Mouse (Mus musculus) layer of hippocampus, postnatal 25 days (tissue): Measurements from ENCODE around the gene Hvcn1. TPM values are rescaled to one million over a fixed set of nuclear protein-coding genes. Genes with fewer than 3 reads are reported as not detected.

Experiments used
- DNase-seq, 2 experiments: peaks; one replicate each; pipeline ENCODE4 v3.0.0; 2022; ENCODE audit warnings: mixed read lengths in 2 of 2, low spot score in 1 of 2; ENCODE audit errors: extremely low spot score in 1 of 2
- total RNA-seq, 2 experiments: library from RNA; stranded (reverse); gene quantifications; 2 replicates each; pipeline ENCODE4 v1.2.3; 2021

Hvcn1 gene
- total RNA-seq, 2 experiments from 2014 or later: 3.2 to 3.6 TPM

DNA sequence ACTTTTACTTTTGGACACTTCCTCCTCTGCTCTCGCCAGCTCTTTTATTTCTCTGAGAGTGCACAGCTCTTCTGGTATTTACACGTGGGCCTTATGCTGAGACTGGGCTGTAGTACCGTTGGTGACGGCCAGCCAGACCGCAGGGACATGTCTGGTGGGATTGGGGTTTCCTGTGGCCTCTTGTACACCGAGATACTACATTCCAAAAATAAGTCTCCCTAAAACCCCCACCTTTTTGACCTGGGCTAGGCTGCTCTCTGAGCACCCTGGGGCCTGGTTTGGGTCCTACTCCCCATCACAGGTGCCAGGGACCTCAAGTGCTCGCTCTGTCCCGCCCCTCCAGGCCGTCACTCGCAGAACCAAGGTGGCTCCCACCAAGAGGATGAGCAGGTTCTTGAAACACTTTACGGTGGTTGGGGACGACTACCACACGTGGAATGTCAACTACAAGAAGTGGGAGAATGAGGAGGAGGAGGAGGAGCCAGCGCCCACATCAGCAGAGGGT lies 26.5 kb downstream of the Hvcn1 start:
- no peak for DNase-seq

DNA sequence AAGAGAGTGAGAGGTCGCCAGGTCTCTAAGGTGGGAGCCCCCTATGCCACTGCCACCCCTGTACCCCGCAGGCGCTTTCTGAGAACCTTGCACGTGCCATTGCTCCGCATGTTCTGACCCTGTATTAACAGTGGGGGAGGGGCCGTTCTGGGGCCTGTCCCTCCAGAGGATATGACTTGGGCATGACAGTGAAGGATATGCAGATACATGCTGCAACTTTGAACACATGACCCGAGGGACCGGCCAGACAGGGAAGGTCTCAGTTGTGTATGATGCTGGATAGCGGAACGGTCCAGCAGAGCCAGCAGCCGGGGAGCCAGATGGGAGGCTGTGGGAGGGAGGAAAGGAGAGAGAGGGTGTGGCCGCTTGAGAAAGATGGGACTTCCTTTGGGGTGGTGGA lies 27.1 kb downstream of the Hvcn1 start:
- no peak for DNase-seq

DNA sequence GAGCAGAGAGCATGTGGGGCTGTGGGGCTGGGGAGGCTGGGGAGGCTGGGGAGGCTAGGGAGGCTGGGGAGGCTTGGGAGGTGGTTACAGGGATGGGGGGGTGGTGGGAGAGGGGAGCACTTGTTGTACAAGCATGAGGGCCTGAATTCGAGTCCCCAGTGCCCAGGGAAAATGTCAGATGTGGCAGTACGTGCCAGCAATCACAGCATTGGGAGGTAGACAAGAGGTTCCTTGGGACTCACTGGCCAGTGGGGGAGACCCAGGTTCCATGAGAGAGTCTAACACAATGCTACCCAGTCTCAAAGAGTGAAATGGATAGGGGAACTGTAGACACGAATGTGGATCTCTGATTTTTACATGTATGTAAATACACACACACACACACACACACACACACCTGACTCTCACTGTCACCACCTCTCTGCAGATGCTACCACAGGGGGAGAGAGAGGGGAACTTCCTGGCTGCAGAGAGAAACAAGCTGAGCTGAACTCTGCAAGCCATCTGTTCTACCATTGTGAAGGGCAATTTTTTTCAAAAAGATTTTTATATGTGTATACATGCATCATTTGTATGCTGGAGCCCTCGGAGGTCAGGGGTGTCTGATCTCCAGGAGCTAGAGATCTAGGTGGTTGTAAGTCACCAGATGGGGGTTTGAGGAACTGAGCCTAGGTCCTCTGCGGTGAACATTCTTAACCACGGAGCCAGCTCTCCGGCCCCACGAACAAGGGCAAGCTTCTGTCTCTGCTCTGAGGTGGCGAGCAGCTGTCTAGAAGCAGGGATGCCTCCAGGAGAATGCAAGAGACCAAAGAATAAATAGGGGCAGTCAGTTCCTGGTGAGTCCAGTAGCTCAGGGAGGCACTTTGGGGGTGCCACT lies 28.0 kb downstream of the Hvcn1 start:
- DNase-seq: no peak

DNA sequence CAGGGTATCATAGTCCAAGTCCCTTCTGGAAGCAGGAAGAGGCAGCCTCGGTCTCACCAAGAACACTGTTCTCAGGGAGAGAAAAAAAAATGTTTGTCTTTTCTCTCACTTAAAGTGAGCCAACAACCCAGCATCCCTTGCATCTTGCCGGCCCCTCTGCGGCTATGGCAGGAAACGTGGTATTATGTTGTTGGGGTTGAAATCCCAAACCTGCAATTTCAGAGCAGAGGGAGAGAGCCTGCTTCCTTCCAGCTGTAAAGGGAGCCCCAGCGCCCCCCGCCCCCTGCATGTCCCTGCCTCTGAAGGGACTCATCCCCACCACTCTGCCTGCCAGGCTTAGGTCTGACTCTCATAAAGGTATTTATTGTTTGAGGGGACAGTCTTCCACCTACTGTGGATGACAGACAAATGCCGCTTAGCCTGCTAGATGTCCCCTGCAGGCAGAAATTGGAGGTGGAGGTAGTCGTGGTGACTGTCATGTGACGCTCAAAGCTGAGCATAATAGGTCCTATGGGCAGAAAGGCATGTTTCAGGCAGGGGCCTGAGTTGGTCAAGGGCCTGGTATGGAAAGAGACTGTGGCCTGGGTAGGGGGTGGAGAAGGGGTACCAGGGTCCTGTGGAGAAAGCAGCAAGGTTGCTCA lies 28.7 kb downstream of the Hvcn1 start:
- no peak for DNase-seq

DNA sequence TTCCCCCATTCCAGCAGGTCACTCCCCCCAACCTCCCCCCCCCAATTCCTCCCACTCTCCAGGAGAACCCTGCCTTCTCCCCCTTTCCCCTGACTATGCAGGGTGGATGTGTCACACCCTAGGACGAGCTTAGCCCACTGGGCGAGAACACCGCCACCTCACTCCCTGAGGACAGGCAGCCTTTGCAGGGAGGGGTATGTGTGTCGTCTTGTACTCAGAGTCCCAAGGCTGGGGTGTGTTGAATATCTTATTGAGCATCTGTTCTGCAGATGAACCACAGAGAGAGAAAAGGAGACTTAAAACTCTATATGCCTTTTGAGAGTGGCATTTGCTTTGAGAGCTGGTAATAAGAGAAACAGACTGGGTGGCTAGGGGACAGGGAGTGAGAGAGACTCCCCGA lies 30.6 kb downstream of the Hvcn1 start:
- no peak for DNase-seq

DNA sequence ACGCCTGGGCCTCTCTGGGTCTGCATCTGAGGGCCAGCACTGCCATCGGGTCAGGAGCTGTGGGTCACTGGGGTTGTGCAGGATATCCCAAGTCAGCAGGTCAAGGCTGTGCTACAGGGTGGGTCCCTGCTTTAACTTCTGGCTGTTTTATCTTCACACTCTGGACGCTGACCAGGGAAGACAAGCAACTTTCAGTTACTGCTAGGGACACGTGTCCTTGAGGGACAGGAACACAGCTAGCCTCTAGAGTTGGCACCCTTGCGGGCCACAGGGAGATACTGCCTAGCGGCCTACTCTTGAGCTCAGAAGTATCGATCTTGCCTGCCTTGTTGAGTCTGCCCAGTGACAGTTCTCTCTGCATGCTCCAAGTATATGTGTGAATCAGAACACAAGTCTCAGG lies 33.0 kb downstream of the Hvcn1 start:
- DNase-seq: no peak

DNA sequence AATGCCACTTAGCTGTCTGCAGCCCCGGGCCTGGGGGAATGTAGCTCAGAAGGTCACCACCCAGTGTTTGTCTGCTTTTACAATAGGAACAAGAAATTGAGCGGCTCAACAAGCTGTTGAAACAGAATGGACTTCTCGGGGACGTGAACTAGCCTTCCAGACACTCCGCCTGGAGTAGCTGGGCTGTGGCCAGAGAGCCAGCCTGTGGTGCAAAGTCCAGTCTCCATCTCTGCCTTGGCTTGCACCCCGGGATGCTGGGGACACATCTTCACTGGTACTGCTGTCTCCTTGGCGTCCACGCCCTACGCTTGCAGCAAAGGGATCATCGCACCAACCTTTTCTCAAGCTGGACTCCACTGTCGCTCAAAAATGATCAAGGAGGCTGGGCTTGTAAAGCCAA lies 33.9 kb downstream of the Hvcn1 start:
- no peak for DNase-seq

DNA sequence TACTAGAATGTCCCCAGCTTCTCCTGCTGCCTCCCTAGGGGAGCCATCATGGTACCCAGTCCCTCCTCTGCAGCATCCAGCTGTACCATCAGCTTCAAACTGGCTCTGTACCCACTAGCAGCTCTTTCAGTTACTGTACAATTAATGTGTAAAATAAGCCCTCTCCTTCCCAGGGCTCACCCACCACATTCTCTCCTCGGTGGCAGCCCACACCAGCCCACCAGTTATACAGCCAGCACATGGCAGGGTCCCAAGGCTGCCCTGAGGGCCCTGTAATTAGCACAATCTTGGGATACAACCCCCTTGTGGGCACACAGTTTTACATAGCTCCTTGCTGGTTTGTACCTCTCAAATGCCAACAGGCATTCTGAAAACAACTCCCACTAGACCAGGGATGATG lies 34.4 kb downstream of the Hvcn1 start:
- DNase-seq: no peak

DNA sequence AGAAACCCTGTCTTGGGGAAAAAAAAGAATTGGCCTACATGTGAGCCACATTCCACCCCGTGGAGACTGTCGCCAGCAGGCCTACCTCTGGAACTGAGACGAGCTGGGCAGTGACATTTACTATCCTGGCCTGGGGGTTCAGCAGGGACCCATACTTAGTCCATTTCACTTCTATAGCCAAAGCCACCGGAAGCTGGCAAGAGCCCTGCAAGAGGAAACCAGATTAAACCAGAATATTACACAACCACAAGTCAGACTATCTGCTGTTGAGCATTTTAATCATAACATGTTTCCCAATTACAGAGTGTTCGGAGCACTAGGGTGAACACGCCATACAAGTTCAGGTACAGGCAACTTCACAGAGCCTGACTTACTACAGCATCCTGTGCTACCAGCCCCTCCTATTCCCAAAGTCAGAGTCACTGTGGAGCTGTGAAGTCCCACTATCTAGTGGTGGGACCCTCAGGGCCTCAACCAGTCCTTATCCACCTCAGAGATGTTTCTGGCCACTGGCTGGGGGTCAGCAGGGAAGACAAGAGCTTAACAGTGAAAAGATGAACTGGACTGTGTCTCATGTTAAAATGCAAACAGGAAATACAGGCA lies 36.0 kb downstream of the Hvcn1 start:
- no peak for DNase-seq

DNA sequence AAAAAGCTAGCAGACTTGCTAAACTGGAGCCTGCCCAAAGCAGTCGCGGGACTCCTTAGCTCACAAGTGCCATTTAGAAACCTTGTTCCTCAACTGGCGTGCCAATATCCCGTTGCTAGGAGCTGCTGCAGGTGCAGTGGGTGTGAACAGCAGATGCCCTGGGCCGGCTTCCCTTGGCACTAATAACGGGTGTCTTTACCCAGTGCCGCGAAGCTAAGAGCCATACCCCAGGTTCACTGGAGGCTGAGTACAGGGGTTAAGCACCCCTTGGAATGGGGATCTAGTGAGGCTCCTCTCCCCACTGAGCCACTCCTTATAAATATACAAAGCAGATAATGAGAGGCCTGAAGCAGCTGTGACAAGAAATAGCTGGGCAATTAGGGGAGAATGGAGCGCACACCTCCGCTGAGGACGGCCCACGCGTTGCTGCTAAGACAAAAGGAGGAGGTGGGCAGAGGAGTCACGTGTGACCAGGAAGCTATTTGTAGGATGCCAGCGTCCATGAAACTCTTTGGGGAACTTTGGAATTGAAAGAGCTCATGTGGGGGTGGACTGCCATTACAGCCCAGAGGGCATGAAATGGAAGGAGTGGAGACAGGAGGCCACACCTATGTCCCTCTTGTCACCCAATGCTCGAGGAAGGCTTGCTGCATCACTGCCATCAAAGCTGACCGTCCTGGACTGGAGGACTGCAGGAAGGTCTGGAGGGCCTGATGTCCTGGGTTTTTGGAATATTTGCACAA lies 37.3 kb downstream of the Hvcn1 start:
- DNase-seq: no peak

DNA sequence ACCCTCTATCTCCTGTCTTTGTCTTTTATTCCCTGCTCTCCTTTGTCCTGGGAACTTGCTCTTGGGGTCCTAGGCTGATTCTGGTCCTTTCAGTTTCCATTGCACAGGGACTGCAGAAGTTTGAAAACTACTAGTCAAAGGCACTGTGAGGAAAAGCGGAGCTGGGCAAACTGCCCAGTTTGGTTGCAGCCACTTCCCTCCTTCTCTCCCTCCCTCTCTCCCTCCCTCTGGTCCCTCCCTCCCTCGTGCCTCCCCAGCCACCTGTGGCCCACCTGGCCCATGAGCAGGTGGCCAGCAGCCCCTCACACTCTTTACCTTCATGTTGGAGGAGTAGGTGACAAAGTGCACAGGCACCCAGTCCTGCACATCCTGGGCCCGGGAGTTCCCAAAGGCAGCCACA lies 38.6 kb downstream of the Hvcn1 start:
- no peak for DNase-seq

DNA sequence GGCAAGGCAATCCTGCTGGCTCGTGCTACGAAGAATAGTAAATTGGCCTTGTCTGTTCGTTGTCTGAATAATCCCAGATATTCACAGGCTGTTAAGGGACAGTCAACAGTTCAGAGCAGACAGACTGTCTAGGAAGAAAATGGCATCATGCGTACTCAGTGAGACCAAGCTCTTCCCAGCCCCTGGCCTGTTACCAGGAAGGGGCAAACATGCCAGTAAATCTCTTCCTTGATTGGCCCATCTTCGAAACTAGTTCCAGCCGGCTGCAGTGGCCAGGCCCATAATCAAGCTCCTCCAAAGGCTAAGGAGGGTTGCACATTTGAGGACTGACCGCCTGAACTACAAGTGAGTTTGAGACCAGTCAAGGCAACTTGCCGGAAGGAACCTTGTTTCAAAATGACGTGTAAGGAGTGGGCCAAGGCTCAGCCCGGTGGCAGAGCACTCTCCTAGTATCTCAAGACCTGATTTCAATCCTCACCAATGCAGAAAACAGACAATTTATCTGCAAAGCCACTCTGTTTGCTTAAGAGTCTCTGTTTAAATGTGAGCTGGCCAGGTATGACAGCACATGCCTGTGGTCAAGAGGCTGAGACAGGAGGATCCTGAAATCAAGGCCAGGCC lies 40.1 kb downstream of the Hvcn1 start:
- DNase-seq: no peak

DNA sequence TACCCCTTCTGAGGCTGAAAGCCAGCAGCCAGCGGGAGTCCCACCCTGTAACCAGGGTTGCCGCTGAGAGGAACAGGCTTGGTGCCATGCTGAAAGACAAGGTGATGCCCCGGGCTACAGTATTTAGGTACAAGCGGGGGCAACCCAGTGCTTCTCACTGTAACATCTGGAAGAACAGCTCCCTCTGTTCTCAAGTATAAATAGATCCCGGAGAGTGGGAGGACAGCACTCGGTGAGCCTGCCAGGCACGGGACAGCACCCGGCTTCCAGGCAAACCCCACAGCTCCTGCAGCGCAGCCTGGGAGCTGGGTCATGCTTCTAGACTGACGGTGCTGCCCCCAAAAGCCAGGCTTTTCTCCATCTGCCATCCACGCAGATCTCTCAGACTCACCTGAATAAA lies 40.9 kb downstream of the Hvcn1 start:
- DNase-seq: no peak

DNA sequence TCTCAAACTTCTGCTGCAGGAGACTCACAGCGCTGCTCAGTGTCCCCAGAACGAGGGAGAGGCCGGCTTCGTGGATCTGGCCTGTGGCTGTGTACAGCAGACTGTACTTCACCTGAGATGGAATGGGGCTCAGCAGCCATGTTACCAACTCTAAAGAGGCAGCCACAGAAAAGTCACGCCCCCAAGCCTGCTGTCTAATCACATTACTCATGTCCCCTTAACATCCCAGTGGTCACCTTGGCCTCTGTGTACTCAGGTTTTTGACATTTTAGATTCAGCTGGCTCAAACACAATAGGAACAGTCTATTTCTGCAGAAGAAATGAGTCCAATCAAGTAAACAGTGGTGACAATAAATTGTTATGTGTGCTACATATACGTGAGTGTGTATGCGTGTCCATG lies 41.3 kb downstream of the Hvcn1 start:
- no peak for DNase-seq

DNA sequence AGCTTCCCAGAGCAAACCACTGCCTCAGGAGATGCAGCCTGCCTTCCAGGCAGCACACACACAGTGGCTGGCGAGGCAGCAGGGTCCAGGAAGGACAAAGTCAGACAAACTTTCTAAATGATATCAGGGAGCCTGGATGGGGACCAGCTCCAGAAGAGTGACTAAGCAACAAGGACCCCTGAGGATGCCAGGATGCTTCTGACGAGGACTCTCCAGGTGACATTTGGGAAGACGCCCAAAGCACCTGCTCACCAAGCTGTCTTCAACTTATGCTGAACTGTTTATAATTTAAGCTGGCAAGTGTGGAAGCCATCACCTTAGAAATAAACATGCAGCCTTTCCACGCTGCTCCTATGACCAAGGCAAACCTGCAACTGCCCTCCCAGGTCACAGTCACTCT lies 42.7 kb downstream of the Hvcn1 start:
- DNase-seq: no peak

DNA sequence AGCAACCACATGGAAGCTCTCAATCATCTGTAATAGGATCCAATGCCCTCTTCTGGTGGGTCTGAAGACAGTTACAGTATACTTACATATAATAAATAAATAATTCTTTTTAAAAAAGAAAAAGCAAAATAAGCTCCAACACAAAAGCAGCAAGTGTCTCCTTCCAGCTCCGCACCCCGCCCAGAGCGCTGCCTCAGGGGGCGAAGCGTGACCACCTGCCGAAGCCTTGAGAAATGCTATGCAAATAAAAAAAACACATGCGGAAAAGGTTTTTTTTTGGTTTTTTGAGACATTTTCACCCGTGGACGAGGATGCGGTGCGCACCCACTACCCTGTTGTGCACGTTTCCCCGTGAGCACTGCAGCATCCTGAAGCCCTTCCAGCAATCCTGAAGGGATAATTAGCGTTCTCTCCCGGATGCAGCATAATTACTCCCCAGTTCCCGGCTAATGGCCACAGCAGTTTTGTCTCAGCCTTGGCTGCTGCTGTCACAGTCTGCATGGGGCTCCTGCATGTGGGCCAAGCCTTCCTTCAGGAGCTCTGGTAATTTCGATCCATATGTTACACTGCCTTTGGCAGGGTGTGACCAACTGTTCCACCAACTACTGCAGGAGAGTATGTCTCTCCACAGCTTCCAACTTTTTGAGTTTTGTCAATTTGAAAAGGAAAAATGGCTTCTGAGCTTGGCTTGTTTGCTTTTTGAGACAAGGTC lies 45.4 kb downstream of the Hvcn1 start:
- no peak for DNase-seq

DNA sequence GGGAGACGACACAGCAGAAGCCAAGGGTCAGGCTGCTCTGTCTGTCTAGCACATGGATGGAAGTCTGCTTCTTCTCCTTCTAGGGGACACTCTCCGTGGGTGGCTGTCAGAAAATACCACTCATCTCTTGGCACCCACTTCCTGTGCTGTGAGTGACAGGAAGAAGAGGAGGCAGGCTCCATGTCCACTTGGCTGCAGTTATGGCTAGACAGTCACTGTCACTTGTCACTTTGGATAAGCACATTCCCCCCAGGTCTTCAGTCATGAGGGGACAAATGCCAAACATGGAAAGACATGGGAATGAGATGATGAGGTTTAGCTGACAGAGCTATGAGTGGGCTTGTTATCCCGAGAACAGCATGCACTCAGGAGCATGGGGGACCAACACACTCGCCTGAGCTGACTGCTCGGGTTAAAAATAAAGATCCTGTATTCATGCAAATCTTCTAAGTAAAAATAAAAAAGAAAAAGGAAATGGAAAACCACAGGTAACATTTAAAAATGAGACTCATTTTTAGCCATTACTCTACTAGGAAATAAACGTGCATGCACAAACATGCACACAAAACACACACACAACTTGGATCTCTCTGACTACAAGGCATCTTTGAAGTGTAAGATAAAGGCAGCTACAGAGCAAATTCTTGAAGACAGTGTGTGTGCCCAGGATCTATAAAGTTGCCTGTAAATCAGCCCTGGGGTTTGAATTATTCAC lies 51.6 kb downstream of the Hvcn1 start:
- no peak for DNase-seq

DNA sequence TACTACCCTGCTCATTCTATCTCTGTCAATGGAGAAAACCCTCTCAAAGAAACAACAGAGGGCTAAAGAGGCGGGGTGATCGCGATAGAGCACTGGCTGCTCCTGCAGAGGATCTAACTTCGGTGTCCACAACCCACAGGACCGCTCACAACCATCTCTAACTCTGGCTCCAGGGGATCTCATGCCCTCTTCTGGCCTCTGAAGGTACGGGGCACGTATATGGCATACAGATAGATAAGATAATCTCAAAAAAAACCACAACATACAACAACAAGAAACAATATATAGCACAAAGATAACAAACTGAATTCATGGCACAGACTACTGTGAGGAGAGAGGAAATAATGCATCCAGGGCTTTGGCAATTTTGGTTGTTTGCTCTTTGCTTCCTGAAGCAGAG lies 55.5 kb downstream of the Hvcn1 start:
- no peak for DNase-seq
